Mouse (Mus musculus): ENCODE measurements at regions not wholly inside any gene's neighbourhood (a gene's known extent, or its start where the extent isn't known, plus 50 kb on each side); places are given as distances from the start of the nearest gene placed in this dataset.
"Not testable (repeated sequence)": the region's sequence is repeated elsewhere in the genome, so short reads cannot be mapped to it uniquely, and the experiment has no call there.

DNA sequence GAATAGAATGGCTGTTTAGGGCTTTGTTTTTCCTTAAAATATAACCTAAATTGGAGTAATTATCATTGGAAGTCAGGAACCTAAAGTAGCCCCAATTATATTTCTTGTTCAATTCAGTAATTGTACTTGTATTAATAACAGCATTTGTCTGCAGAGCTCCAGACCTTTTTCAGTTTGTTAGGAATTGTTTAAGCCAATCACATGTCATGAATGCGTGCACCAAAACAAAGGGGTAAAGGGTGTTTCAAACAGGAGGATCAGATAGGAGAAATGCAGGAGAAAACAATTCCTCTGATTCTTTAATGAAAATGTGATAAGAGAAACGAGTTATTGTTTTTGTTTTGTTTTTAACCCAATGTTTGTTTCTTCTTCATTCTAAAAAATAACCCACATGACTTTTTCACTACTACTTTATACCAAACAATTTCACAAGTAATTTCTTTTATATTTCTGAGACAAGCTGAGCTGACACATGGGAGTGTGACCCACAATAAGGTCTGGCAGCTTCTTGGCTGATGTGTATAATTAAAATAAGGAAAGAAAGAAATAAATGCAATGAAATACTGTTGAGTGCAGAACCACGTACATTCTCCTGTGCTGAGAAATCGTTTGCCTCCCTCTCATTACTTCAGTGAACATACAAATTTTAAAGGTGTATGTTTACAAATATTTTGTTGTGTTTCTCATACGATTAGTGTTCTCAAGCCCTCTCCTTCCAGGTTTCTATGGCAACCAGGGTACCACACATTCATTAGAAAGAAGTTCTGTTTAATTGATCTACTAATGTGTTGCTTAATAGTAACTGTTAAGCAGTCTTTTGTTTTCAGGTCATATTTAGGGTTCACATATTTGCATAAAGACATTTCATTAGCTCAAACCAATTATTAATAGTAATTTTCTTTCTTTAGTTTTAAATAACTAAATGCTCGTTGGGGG lies 397.7 kb downstream of the Isl1 start:
- DNase-seq (ENCODE audit: low read depth, low spot score), result no peak

DNA sequence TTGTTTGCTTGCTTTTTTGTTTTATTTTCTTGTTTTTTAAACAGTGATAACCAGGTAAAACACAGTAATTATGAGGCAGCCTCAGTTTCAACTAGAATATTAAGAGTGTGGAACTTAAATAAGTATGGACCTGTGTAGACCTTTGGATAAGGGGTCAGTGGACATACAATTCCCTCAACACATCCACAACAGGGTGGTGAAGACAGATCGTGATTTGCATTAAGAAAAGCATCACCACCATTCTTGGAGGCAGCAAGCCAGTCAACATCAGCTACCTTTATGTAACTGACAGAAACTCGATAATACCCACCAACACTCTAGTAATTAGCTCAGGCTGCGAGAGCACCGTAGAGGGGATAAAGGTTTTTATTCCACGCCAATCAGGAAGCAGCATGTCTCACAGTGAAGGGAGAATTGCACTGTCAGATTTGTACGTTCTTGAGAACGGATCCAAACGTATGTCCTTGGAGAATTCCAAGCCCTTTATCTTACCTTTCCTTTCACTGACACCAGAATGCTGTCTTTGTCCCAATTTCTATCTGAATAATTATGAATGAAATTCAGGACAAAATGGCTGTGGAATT lies 398.5 kb downstream of the Isl1 start:
- no peak for DNase-seq (ENCODE audit: low read depth, low spot score)

DNA sequence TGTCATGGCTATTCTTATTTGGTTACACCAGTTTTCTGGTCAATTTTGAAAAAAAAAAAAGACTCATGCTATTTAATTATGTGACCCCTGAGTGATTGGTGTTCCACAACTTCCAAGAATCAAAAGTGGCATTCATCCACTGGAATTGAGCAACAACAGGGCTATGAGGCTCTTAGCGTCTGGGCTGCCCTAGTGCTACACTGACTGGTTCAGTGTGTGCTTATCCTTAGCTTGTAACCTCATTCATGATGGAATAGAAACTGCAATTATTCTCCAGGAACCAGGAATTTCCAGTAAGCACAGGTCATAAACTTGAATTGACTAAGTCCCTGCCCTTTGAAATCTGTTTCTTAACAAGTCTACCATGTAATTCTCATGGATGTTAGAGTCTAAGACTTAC lies 428.9 kb downstream of the Isl1 start:
- no peak for DNase-seq (ENCODE audit: low read depth, low spot score)

DNA sequence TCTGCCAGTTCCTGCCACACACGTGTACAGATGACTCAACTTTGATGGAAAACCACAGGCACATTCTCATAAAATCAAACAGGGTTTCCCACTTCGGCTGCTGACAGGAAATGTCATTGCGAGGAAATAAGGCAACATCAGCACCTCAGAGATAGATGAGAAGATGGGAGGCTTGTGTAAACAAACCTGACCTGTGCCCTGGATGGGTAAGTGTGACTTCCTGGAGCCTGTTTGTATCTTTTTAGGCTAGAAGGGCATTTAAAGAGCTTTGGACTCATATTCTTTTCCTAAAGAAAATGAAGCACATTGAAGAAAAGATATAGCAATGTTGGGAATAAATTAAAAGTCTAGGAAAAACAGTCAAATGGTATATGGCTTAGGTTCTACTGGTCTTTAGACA lies 449.0 kb downstream of the Isl1 start:
- DNase-seq (ENCODE audit: low read depth, low spot score), result no peak

DNA sequence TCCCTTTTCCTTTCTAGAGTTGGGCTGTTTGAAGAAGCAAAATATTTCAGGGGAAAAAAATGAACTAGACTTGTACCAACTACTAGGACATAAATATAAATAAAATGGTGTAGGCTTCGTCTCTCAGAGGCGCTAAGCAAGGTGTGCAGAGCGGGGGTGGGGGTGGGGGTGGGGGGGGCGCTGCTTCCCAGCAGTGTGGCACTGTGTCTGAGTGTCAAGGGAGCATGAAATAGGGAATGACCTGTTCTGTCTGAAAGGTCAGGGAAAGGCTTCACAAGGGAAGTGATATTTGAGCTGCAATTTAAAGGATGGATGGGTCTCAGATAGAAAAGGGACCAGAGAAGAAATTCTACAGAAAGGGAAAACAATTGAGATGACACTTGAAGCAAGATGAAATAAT lies 452.9 kb downstream of the Isl1 start:
- no peak for DNase-seq (ENCODE audit: low read depth, low spot score)

DNA sequence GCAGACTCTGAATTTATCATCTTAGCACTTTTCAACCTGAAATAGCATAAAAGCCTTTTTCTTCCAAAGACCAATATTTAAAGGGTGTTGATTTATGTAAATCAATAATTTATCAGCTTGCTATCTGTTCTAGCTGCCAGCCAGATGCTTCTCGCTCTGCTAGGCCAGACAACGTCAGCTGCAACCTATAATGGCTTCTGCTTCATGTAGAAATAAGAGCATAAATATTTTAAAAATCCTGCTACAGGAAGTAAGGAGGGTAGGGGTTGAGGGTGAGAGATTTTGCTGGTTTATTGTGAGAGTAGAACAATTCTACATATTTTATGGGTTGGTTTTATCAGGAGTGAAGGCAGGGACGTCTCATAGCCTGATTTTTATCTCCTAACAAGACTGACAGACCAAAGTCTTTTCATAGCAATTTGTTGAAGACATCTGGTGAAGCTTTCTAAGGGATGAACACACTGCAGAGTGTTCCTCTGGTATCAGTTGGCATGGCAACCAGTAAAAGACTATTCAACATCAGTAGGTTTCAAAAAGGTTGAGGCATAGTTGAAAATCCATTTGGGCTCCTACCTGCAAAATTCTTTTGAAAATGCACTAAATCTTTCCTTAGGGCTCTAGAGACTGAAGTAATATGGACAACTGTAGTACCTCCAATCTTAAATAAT lies 456.7 kb downstream of the Isl1 start:
- no peak for DNase-seq (ENCODE audit: low read depth, low spot score)

DNA sequence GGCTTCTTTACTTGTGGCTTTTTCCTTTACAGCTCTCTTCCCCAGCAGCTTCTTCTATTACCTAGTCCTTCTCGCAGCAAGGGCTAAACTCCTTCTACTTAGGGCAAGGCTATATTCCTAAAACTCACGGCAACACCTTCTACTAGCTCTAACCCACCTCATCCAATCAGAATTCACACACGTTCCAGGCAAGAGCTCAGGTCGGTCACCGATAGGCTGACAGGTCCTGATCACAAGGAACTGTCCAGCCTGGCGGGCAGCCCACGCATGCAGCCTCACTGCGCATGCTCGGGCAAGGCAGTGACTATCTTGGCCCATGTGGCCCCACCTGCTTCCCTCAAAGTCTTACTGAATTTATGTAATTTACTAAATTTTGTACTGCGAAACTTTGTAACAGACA lies 466.4 kb downstream of the Isl1 start:
- peak; percentile 73 for DNase-seq (ENCODE audit: low read depth, low spot score)

DNA sequence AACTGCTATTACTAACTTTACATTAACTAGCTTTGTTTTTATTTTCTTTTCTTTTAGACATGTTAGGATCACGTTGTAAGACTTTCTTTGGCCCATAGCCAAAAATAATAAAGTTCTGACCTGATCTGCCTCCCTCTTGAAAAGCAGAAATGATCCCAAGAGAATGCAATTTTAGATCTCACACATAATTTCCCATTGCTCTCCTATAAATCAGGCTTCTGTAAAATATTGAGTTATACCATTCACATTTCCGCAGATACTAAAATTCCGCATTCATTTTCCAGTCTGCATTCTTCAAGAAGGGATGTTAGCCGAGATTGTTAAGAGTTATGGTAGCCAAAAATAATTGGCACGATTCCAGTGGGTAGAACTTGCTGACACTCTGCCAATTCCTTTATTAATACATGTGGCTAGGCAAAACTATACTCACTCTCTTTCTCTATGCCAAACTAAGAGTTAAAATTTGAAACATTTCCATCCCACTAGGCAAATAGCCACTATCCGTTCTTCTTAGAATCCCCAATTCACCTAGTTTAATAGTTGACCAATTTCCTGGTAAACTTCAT lies 473.2 kb downstream of the Isl1 start:
- DNase-seq (ENCODE audit: low read depth, low spot score), result no peak

DNA sequence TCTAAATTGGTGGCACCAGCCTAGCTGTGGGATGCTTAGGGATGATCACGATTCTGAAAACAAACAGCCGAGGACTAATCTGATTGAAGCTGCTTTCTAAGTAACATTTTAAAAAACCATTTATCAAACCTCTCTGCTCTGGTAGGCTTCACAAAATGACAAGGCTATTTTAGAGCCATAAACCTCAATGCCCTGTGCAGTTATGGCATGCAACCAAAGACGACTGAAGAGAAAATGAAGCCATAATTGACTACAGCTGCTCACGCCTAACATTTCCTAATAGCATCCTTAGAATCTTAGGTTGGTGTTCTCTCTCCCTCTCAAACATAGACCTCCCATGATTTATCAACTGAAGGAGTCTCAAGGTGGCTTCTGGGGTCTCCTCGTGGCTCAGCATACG lies 484.3 kb downstream of the Isl1 start:
- no peak for DNase-seq (ENCODE audit: low read depth, low spot score)

DNA sequence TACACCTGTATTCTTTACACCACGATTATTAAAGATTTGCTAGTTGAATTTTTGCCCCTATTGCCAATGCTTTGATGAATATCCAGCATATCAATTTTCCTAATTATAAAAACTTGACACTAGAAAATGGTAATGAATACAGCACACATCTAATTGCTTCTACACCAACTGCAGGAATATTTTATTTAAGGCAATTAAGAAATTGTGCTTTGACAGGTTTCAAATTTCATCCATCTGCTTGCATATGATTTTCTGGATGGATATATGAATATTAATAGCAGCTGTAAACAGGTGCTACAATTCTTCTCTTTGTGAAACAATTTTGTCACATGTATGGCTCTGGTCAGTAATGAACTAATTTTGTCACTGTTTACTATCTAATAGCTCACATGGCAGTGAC lies 487.0 kb downstream of the Isl1 start:
- DNase-seq (ENCODE audit: low read depth, low spot score), result no peak

DNA sequence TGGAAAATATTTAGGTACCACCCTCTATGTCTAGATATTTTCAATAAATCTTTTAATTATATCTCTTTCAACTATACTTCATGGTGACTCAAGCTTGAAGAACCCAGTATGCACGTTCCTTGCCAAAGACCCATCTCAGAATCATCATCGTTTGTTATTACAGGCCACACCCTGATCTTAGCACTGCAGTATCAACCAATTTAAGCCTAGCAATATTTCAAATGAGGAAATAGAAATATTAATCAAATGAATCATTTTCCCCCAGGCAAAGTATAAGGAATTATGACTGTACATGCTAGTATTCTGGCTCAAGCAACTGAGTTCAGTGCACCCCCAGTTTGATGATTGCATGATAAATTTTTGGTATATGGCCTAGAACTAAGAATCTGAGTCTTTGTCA lies 495.3 kb downstream of the Isl1 start:
- DNase-seq (ENCODE audit: low read depth, low spot score), result no peak

DNA sequence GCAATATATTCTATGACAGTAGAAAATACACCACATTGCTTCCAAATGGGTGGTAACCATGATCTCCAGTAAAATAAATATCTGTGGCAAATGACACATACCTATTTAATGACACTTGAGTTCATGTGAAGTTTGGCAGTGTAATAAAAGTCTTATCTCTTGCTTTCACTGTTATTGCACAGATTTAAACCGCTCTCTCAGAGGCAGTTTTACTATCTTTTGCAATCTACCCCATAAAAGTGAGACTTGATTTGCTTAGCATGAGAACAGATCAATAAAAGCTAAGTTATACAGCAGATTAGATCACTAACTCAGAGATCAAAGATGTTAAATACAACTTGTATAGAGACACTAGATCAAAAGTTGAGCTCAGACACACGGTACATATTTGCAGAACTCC lies 510.2 kb downstream of the Isl1 start:
- no peak for DNase-seq (ENCODE audit: low read depth, low spot score)

DNA sequence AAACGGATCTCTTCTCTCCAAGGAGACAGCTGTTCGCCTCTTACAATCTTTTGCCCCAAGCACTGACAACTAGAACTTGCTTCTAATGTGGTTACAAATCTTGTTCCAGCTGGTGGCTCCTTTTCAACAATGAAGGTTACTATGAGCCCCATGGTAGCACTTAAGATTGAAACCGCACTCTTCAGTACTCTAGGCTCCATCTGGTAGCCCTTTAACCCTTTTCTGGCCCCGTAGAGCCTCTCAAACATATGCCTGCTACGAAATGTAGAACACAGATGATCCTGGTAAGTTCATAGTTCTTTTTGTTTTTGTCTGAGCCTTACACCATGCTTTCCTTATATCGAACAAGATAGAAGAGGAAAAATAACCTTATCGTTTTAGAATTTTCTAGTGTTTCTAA lies 558.2 kb downstream of the Isl1 start:
- no peak for DNase-seq (ENCODE audit: low read depth, low spot score)

DNA sequence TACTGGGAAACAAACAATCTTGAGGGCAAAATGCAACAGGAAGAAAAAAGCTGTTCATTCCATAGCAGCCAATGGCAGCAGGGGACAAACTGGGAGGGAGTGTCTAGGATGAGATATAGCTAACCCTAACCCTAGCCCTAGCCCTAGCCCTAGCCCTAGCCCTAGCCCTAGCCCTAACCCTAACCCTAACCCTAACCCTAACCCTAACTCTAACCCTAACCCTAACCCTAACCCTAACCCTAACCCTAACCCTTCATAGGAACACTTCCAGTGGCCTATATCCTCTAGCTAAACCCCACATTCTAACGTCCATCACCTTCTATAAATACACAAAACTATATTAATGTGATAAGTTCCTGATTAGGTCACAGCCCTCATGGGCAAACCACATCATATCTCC lies 567.4 kb downstream of the Isl1 start:
- DNase-seq (ENCODE audit: low read depth, low spot score), result not testable (repeated sequence)

DNA sequence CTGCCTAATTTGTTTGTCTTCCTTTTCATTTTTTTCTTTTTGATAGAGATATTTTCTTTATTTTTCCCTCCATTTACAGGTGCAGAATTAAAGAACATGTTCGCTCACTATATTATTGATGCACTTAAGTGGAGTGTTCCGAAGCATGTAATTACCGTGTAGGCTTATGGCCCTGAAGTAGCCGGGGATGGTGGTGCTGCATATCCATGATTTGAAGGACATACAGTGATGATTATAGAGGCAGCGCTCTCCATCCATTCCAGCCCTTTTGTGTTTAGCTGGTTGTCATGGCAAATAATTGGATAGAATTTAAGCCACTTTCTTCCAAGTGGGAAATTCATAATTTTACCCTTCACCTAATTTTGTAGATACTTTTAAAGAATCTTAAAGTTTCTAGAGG lies 581.5 kb downstream of the Isl1 start:
- no peak for DNase-seq (ENCODE audit: low read depth, low spot score)

DNA sequence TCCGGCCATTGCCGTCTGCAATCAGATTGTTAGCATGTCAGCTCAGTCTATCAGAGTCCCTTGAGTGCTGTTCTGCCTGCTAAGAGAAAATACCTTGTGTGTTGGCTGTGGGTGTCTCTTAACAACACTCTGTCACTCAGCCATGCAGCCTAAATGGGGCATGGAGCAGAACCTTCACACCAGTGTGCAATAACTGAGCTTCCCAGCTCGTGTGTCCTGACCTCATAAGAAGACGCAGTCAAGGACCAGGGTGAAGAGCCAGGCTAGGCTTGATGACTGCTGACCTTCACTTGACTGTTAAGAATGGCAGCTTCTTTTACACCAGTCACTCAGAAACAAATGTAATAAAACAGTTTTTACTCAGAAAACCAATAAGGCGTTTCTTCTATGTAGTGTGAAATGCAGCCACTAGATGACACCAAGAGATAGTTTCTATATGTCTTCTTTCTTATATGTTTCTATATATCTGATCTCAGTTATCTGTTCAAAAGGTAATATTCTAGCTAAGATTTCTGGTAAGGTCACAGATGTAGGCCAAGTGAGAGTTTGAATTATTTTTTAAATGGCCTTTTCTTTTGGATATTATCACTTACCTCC lies 584.0 kb downstream of the Isl1 start:
- no peak for DNase-seq (ENCODE audit: low read depth, low spot score)

DNA sequence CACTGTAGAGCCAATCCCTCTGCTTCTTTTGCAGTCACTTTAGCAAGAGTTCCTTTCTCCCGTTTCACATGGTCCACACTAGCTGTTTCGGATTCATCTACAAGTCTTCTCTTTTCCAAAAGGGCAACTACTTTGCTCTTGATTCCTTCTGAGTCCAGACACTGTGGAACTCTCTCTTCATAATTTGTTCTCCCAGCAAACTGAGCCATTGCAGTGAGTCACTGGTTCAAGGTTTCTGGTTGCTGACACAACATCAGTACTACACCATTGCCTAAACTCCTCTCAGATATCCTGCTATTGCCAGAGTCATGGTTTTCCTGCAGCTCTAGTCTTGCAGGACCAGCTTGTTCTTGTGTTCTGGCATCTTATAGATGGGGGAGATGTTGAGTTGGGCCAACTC lies 590.2 kb downstream of the Isl1 start:
- DNase-seq (ENCODE audit: low read depth, low spot score), result no peak

DNA sequence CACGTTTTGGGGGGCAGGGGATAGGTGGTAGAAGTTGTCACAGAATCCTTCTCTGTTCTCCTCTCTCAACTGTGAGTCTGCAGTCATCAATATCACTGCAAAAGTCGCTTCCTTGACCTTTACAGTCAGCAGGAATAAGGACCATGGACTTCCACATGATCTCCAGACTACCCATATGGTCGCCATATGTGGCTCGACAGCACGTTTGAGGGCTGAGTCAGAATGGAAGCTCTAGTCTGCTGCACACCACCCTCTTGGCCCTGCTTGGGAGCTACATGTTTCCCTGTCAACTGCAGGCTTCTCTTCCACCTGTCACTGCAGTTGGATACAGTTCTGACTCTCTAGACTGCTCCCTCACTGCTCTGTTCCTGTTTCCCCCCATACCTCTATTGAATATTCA lies 590.6 kb downstream of the Isl1 start:
- DNase-seq (ENCODE audit: low read depth, low spot score), result no peak

DNA sequence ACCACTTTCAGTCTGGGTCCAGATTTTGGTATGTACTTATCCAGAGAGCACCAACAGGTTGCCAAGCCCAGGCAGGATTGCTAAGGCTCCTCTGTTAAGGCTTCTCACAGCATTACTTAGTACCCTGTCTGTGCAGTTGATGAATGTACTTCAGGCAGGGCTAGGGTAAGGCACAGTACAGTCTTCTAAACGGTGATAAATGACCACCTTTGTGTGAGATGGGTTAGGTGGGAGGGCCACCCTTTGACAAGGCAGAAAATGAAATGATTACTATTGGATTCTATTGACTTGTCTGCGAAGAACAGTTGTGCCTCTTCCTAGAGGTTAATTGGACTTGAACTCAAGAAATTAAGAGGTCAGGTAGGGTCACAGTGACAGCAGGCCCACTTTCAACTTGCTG lies 594.4 kb upstream of the Itga1 start:
- DNase-seq (ENCODE audit: low read depth, low spot score), result no peak

DNA sequence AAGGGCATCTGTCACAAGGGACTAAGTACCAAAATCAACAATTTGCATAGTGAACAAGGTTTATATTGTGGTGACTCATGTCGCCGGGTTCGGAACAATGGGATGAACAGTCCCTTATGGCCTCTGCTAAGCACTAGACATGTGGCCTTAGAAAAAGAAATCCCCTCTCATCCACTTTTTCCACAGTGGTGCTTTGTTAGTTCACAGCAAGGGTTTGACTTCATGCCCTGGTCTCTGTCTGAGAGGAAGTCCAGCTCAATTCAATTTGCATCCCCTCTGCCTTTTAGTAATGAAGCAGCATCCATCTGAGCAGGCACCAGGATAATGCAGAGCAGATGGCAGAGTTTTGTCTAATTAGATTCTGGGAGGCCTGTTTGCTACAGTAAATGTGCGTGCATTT lies 585.7 kb upstream of the Itga1 start:
- no peak for DNase-seq (ENCODE audit: low read depth, low spot score)

DNA sequence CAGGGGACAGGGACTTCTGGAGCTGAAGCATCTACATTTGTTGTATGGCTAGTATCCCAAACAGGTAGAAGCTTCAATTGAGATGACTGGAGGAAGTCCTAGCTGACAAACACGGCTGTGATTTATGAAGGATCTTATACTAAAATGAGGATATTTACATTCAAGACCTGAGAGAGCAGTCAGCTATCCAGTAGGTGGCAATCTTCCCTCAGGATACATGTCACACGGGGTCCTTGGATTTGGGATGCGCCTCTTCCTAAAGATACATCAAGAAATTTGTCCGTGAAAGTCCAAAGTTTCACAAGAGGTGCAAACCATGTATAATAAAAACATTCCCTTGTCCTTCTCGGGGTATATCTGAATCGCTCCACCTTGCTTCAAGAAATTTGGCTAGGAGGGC lies 577.8 kb upstream of the Itga1 start:
- DNase-seq (ENCODE audit: low read depth, low spot score), result no peak

DNA sequence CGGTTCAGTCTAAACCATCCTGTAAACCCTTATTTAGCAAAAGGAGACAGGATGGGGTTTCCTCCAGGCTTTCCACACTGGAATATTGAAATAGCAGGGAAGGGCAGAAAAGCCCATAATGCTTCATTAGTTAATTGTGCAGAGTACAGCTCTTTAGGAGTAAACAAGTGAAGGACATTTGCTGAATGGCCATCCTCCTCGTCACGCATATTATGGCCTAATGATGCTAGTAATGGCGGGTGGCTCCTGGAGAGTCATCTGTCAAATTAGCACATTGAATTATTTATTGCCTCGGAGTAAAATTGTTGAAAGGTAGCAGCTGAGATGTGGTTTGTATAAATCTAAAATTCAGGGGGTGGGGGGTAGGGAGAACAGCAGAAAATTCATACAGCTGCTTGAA lies 575.1 kb upstream of the Itga1 start:
- DNase-seq (ENCODE audit: low read depth, low spot score), result no peak
